Comparison of ENCODE assay signal across 8 mouse cellular contexts in genomic region chr11:106036548-106037417, GRCm38 (mm10). TPM values are rescaled to one million over a fixed set of nuclear protein-coding genes. Genes with fewer than 3 reads are reported as not detected.
A peak's percentile ranks its signal among the peaks of the same experiment; 100 is the strongest.
DNase-seq lines count a peak whose midpoint lies in the region; ATAC-seq and TF ChIP-seq lines count a peak whose summit lies in the region.

Gene Dcaf7, plus strand, starts transcription at chr11:106036872.

- H3K36me3 ChIP-seq in G1E (replicated peaks) = peaks cover 30% of the 10 kb centered on the region
- H3K36me3 ChIP-seq in forebrain, embryonic 16.5 days (ENCODE audit: control insufficient read depth, insufficient read depth) = no peaks in the 10 kb centered on the region
- 0 out of 2 replicates have a peak, but pooled peaks cover 4% of the 10 kb centered on the region for H3K36me3 ChIP-seq in lung, embryonic 14.5 days (ENCODE audit: insufficient read depth)
- H3K36me3 ChIP-seq in thymus, adult 2 months (ENCODE audit: control insufficient read depth, insufficient read depth, low read length) = no peaks in the 10 kb centered on the region

- ATAC-seq in G1E (ENCODE audit: extremely low read depth, insufficient number of reproducible peaks, low FRiP score, poor library complexity, severe bottlenecking) = peak; percentile 97
- ATAC-seq in forebrain, embryonic 16.5 days = peak; percentile 98
- peak; percentile 99 for ATAC-seq in lung, embryonic 14.5 days (ENCODE audit: insufficient read depth)

- no peak for TF ChIP-seq CTCF in G1E (IDR thresholded peaks at IDR 0.05; ENCODE audit: low read depth, low read length)
- 0 out of 2 replicates have a peak, but pooled peaks have one; percentile 11 for TF ChIP-seq CTCF in layer of hippocampus, adult 2 months (conservative IDR thresholded peaks at IDR 0.05)
- no peak for TF ChIP-seq CTCF in lung, embryonic 14.5 days (IDR thresholded peaks at IDR 0.05; ENCODE audit: low read depth)
- TF ChIP-seq CTCF in olfactory bulb, adult 2 months (IDR thresholded peaks at IDR 0.05; ENCODE audit: insufficient read depth, low read depth, low read length) = no peak
- no peak; the same call in 1 of the 2 replicates for TF ChIP-seq CTCF in thymus, adult 2 months (IDR thresholded peaks at IDR 0.05; ENCODE audit: borderline replicate concordance, control insufficient read depth, extremely low read depth, insufficient read depth, low read length, poor library complexity)

- under 1% methylated on average over 66 of the region's 66 CpGs for WGBS in forebrain, embryonic 16.5 days
- WGBS in lung, embryonic 14.5 days = under 1% methylated on average over 66 of the region's 66 CpGs
- WGBS in olfactory bulb, adult 2 months = under 1% methylated on average over 66 of the region's 66 CpGs
- WGBS in thymus, adult 2 months = under 1% methylated on average over 66 of the region's 66 CpGs

- H3K4me2 ChIP-seq in forebrain, embryonic 16.5 days (ENCODE audit: low read length) = peak within 1 kb of the TSS; percentile 92
- H3K4me2 ChIP-seq in lung, embryonic 14.5 days = peak within 1 kb of the TSS; percentile 93

- H3K27me3 ChIP-seq in G1E (ENCODE audit: insufficient read depth, low read length) = no peaks in the 10 kb centered on the region
- no peaks in the 10 kb centered on the region for H3K27me3 ChIP-seq in forebrain, embryonic 16.5 days (replicated peaks; ENCODE audit: control insufficient read depth, insufficient read depth, low read length)
- H3K27me3 ChIP-seq in lung, embryonic 14.5 days (ENCODE audit: insufficient read depth, low read length) = no peaks in the 10 kb centered on the region
- H3K27me3 ChIP-seq in thymus, adult 2 months (ENCODE audit: control insufficient read depth, insufficient read depth, low read length) = no peaks in the 10 kb centered on the region

- peak within 1 kb of the TSS; percentile 98 for H3K4me3 ChIP-seq in G1E (ENCODE audit: low read depth, low read length)
- H3K4me3 ChIP-seq in forebrain, embryonic 16.5 days (replicated peaks; ENCODE audit: low read length) = peak within 1 kb of the TSS; percentile 100
- H3K4me3 ChIP-seq in layer of hippocampus, adult 2 months = peak within 1 kb of the TSS; percentile 92
- peak within 1 kb of the TSS; percentile 98 for H3K4me3 ChIP-seq in lung, embryonic 14.5 days (ENCODE audit: low read depth, low read length)
- H3K4me3 ChIP-seq in olfactory bulb, adult 2 months (ENCODE audit: insufficient read depth, low read depth, low read length) = peak within 1 kb of the TSS; percentile 82
- H3K4me3 ChIP-seq in thymus, adult 2 months (ENCODE audit: control insufficient read depth, insufficient read depth, low read length) = peak within 1 kb of the TSS; percentile 78

- intact Hi-C loops in heart, postnatal 36 days (cut with DNase I) = no loop called here

- H3K27ac ChIP-seq in forebrain, embryonic 16.5 days (ENCODE audit: low read length) = peak within 1 kb of the TSS; percentile 93
- H3K27ac ChIP-seq in layer of hippocampus, adult 2 months = peak within 1 kb of the TSS; percentile 92
- peak within 1 kb of the TSS; percentile 87 for H3K27ac ChIP-seq in lung, embryonic 14.5 days (ENCODE audit: low read depth)
- H3K27ac ChIP-seq in olfactory bulb, adult 2 months (ENCODE audit: insufficient read depth, low read depth, low read length) = peak within 1 kb of the TSS; percentile 79
- peak within 1 kb of the TSS; percentile 4; the same call in 1 of the 2 replicates for H3K27ac ChIP-seq in thymus, adult 2 months (ENCODE audit: control insufficient read depth, insufficient read depth, low read length)

- peaks cover 44% of the 10 kb centered on the region for H3K4me1 ChIP-seq in G1E (ENCODE audit: insufficient read depth, low read depth, low read length)
- peaks cover 33% of the 10 kb centered on the region for H3K4me1 ChIP-seq in forebrain, embryonic 16.5 days (replicated peaks; ENCODE audit: control insufficient read depth, insufficient read depth, low read length)
- peaks cover 7% of the 10 kb centered on the region; the same call in 1 of the 2 replicates for H3K4me1 ChIP-seq in lung, embryonic 14.5 days (ENCODE audit: insufficient read depth)
- H3K4me1 ChIP-seq in olfactory bulb, adult 2 months (ENCODE audit: control insufficient read depth, insufficient read depth, low read length) = peaks cover 10% of the 10 kb centered on the region
- peaks cover 15% of the 10 kb centered on the region for H3K4me1 ChIP-seq in thymus, adult 2 months (replicated peaks; ENCODE audit: control insufficient read depth, insufficient read depth, low read length)

- peak; percentile 97 for DNase-seq in G1E (ENCODE audit: low spot score)
- peak; percentile 95 to 99 for DNase-seq in cerebellum, adult 18-20 months
- peak; percentile 99 to 100 for DNase-seq in heart, postnatal 36 days
- DNase-seq in layer of hippocampus, adult 2 months (ENCODE audit: low spot score in 2 of 2) = peak; percentile 98
- DNase-seq in lung, embryonic 14.5 days = peak; percentile 98
- DNase-seq in thymus, adult 2 months = peak; percentile 98

- no peaks in the 10 kb centered on the region for H3K9me3 ChIP-seq in G1E (replicated peaks)
- H3K9me3 ChIP-seq in forebrain, embryonic 16.5 days (ENCODE audit: control insufficient read depth, low read length) = no peaks in the 10 kb centered on the region
- no peaks in the 10 kb centered on the region for H3K9me3 ChIP-seq in lung, embryonic 14.5 days (ENCODE audit: low read depth, low read length)

- 0 out of 2 replicates have a peak, but pooled peaks have one; percentile 59 for TF ChIP-seq POLR2A in olfactory bulb, adult 2 months (IDR thresholded peaks at IDR 0.05; ENCODE audit: insufficient read depth, low read depth, low read length)
- TF ChIP-seq POLR2A in thymus, adult 2 months (IDR thresholded peaks at IDR 0.05; ENCODE audit: control insufficient read depth, extremely low read depth, insufficient read depth, low read length, poor library complexity) = peak; percentile 45

- H3K9ac ChIP-seq in forebrain, embryonic 16.5 days (replicated peaks; ENCODE audit: low read depth, low read length) = peak within 1 kb of the TSS; percentile 96
- H3K9ac ChIP-seq in lung, embryonic 14.5 days = peak within 1 kb of the TSS; percentile 91

RNA-seq across cellular contexts. Expression of gene Dcaf7, which starts in this region (rescaled TPM):
- total RNA-seq in G1E (2014; fragmentation: Nextera tagmentation) (70.7 and 84.6 TPM in 2 replicates), G1E (2017) (70.0 and 74.3 TPM in 2 replicates)
- polyA plus RNA-seq in G1E (2012) = 40.4 and 59.3 TPM in 2 replicates
- 136 and 145 TPM in 2 replicates for polyA plus RNA-seq in forebrain, embryonic 16.5 days (2015; fragmentation: Nextera tagmentation; extraction: Ambion mirVana)
- total RNA-seq in heart, postnatal 36 days (2021) = 10 to 100 TPM; 40.2 to 42.5 TPM
- total RNA-seq in layer of hippocampus, adult 2 months (2021) = 100 to 1,000 TPM; 138 to 143 TPM
- polyA plus RNA-seq in lung, embryonic 14.5 days (2014; fragmentation: Nextera tagmentation; extraction: Ambion mirVana) = 72.5 and 83.8 TPM in 2 replicates
- polyA plus RNA-seq in olfactory bulb, adult 2 months (2012; ENCODE audit: insufficient read depth, insufficient read length, low replicate concordance, missing spikeins) = 52.7 and 159 TPM in 2 replicates
- 79.1 and 85.0 TPM in 2 replicates for polyA plus RNA-seq in thymus, adult 2 months (2012; rRNA removed)

Comparison
In these comparisons a context has a peak if more than half of its experiments do, and no peak if none do; other contexts are left out.
1. Peak in every context shown above with its lines: DNase-seq, ATAC-seq, H3K4me3 ChIP-seq and H3K27ac ChIP-seq.
2. H3K27ac ChIP-seq: peak in every context shown above with its lines; median percentile 93 in forebrain, embryonic 16.5 days; 92 in layer of hippocampus, adult 2 months; 87 in lung, embryonic 14.5 days; 79 in olfactory bulb, adult 2 months; 4 in thymus, adult 2 months.